Mouse (Mus musculus) natural killer cell, adult 2 months (primary cell): ENCODE data around the gene Vwf.

Experiments
- DNase-seq, 2 experiments: peaks; one replicate each; pipeline ENCODE4 v3.0.0; 2022; ENCODE audit warnings: low spot score in 2 of 2

Gene Vwf

GRCm38 (mm10) chr6:125586042-125586566, 39.5 kb downstream of the Vwf start:
- no peak for DNase-seq

GRCm38 (mm10) chr6:125588241-125588640, 41.7 kb downstream of the Vwf start:
- no peak for DNase-seq

- DNase-seq = no peak
Observed at GRCm38 (mm10) chr6:125589075-125589474, 42.5 kb downstream of the Vwf start.

GRCm38 (mm10) chr6:125590056-125590455, 43.5 kb downstream of the Vwf start:
- DNase-seq = no peak

GRCm38 (mm10) chr6:125590471-125590870, 43.9 kb downstream of the Vwf start:
- no peak for DNase-seq

GRCm38 (mm10) chr6:125591652-125592385, 45.2 kb downstream of the Vwf start:
- DNase-seq = no peak

- DNase-seq = no peak
Observed at GRCm38 (mm10) chr6:125592536-125592935, 46.0 kb downstream of the Vwf start.

GRCm38 (mm10) chr6:125594311-125594710, 47.7 kb downstream of the Vwf start:
- DNase-seq = no peak

- peak in 1 of 2 experiments; percentile 40 for DNase-seq
Observed at GRCm38 (mm10) chr6:125594825-125595224, 48.3 kb downstream of the Vwf start.

- DNase-seq = no peak
Observed at GRCm38 (mm10) chr6:125596701-125597318, 50.2 kb downstream of the Vwf start.

GRCm38 (mm10) chr6:125597716-125598115, 51.1 kb downstream of the Vwf start:
- DNase-seq = no peak

GRCm38 (mm10) chr6:125600036-125600558, 53.5 kb downstream of the Vwf start:
- DNase-seq = peak; percentile 38 to 60

- DNase-seq = no peak
Observed at GRCm38 (mm10) chr6:125600669-125601068, 54.1 kb downstream of the Vwf start.

- no peak for DNase-seq
Observed at GRCm38 (mm10) chr6:125601190-125601589, 54.6 kb downstream of the Vwf start.

- DNase-seq = no peak
Observed at GRCm38 (mm10) chr6:125601748-125602147, 55.2 kb downstream of the Vwf start.

- no peak for DNase-seq
Observed at GRCm38 (mm10) chr6:125602354-125602753, 55.8 kb downstream of the Vwf start.

- peak; percentile 50 to 66 for DNase-seq
Observed at GRCm38 (mm10) chr6:125603234-125603633, 56.7 kb downstream of the Vwf start.

- no peak for DNase-seq
Observed at GRCm38 (mm10) chr6:125603678-125604462, 57.3 kb downstream of the Vwf start.

GRCm38 (mm10) chr6:125604463-125605191, 58.1 kb downstream of the Vwf start:
- peak; percentile 31 to 39 for DNase-seq

- no peak for DNase-seq
Observed at GRCm38 (mm10) chr6:125609025-125609424, 62.5 kb downstream of the Vwf start.

- DNase-seq = no peak
Observed at GRCm38 (mm10) chr6:125617855-125618254, 71.3 kb downstream of the Vwf start.
